Mouse (Mus musculus): ENCODE measurements around the gene Grb7. TPM values are rescaled to one million over a fixed set of nuclear protein-coding genes. Genes with fewer than 3 reads are reported as not detected.

Gene Grb7
- total RNA-seq, 2 experiments from 2014 or later, result 0.12 TPM; not detected in 1

- no peak for DNase-seq (ENCODE audit: low spot score)
These were observed 23.8 kb downstream of the Grb7 start for GRCm38 (mm10) chr11:98469761-98470714.

GRCm38 (mm10) chr11:98470795-98471194, 24.6 kb downstream of the Grb7 start:
- DNase-seq (ENCODE audit: low spot score), result no peak

GRCm38 (mm10) chr11:98472696-98473095, 26.5 kb downstream of the Grb7 start:
- DNase-seq (ENCODE audit: low spot score), result no peak

- no peak for DNase-seq (ENCODE audit: low spot score)
These were observed 27.8 kb downstream of the Grb7 start for GRCm38 (mm10) chr11:98473916-98474479.

- no peak for DNase-seq (ENCODE audit: low spot score)
These were observed 28.8 kb downstream of the Grb7 start for GRCm38 (mm10) chr11:98474967-98475366.

- no peak for DNase-seq (ENCODE audit: low spot score)
These were observed 29.6 kb downstream of the Grb7 start for GRCm38 (mm10) chr11:98475630-98476433.

GRCm38 (mm10) chr11:98476434-98476807, 30.2 kb downstream of the Grb7 start:
- no peak for DNase-seq (ENCODE audit: low spot score)

- DNase-seq (ENCODE audit: low spot score), result no peak
These were observed 31.0 kb downstream of the Grb7 start for GRCm38 (mm10) chr11:98477011-98477701.

GRCm38 (mm10) chr11:98479026-98479939, 33.1 kb downstream of the Grb7 start:
- no peak for DNase-seq (ENCODE audit: low spot score)

- DNase-seq (ENCODE audit: low spot score), result no peak
These were observed 33.8 kb downstream of the Grb7 start for GRCm38 (mm10) chr11:98479940-98480497.

- DNase-seq (ENCODE audit: low spot score), result no peak
These were observed 35.0 kb downstream of the Grb7 start for GRCm38 (mm10) chr11:98481231-98481630.

- no peak for DNase-seq (ENCODE audit: low spot score)
These were observed 35.9 kb downstream of the Grb7 start for GRCm38 (mm10) chr11:98482067-98482466.

- no peak for DNase-seq (ENCODE audit: low spot score)
These were observed 39.6 kb downstream of the Grb7 start for GRCm38 (mm10) chr11:98485749-98486148.

- DNase-seq (ENCODE audit: low spot score), result no peak
These were observed 41.4 kb downstream of the Grb7 start for GRCm38 (mm10) chr11:98487526-98488040.

- no peak for DNase-seq (ENCODE audit: low spot score)
These were observed 42.5 kb downstream of the Grb7 start for GRCm38 (mm10) chr11:98488540-98489234.

- DNase-seq (ENCODE audit: low spot score), result no peak
These were observed 45.4 kb downstream of the Grb7 start for GRCm38 (mm10) chr11:98491571-98491970.

GRCm38 (mm10) chr11:98492959-98493358, 46.8 kb downstream of the Grb7 start:
- DNase-seq (ENCODE audit: low spot score), result no peak

- no peak for DNase-seq (ENCODE audit: low spot score)
These were observed 47.2 kb downstream of the Grb7 start for GRCm38 (mm10) chr11:98493394-98493793.

- no peak for DNase-seq (ENCODE audit: low spot score)
These were observed 49.1 kb downstream of the Grb7 start for GRCm38 (mm10) chr11:98495176-98495719.
